Mouse (Mus musculus): ENCODE data around the gene Grid2. TPM values are rescaled to one million over a fixed set of nuclear protein-coding genes. Genes with fewer than 3 reads are reported as not detected.
A peak's percentile ranks its signal among the peaks of the same experiment; 100 is the strongest.

Grid2 gene
- polyA plus RNA-seq, 1 experiment from 2014 or later: 13.4 TPM

DNA sequence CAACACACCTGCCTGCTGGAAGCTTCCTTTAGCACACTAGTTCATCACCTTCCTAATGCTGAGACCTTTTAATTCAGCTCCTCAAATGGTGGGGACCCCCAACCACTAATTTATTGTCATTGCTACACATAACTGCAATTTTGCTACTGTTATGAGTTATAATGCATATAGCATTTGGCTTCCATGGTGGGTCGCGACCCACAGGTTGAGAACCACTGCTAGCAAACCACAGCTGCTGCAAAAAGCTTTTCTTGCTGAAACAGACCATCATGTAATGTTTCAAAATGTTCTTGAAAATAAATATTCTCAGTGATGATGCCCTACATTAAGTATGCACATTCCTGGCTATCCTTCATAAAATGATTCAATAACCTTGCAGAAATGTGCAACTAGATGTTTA is 1024.3 kb downstream of the Grid2 start:
- no peak overlapping the region for H3K4me3 ChIP-seq
- no peaks in the 10 kb centered on the region for H3K27me3 ChIP-seq
- H3K4me2 ChIP-seq: no peak overlapping the region
- 90% methylated on average over 2 of the region's 2 CpGs for WGBS
- H3K4me1 ChIP-seq (replicated peaks): no peaks in the 10 kb centered on the region
- H3K27ac ChIP-seq: no peak overlapping the region
- no peaks in the 10 kb centered on the region for H3K36me3 ChIP-seq
- no peak overlapping the region for H3K9ac ChIP-seq
- no peak for ATAC-seq (ENCODE audit: low FRiP score)
- no peaks in the 10 kb centered on the region for H3K9me3 ChIP-seq

DNA sequence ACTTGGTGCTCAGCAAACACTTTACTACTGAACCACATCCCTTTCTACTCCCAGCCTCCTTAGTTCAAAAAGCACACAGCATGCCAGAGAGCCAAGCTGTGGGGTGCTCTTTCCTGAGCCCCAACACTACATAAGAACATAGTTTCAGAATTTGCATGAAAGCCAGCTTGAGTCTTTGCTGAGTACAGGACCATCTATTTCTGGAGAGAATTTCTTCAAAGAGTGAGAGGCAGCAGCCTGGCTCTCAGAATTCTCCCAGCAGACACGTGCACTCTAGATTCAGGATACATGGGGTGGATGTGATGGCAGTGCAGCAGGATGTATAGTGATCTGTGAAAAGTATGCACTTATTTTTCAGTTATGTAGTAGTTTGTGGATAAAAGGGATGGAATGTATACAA is 1038.1 kb downstream of the Grid2 start:
- Histone ChIP-seq H3K4me1 (replicated peaks) (no peaks in the 10 kb centered on the region), H3K36me3 (no peaks in the 10 kb centered on the region), H3K4me3 (no peak overlapping the region), H3K27me3 (no peaks in the 10 kb centered on the region), H3K9me3 (no peaks in the 10 kb centered on the region), H3K4me2 (no peak overlapping the region), H3K27ac (no peak overlapping the region), H3K9ac (no peak overlapping the region)
- 88% methylated on average over 1 of the region's 1 CpGs for WGBS
- no peak for ATAC-seq (ENCODE audit: low FRiP score)

DNA sequence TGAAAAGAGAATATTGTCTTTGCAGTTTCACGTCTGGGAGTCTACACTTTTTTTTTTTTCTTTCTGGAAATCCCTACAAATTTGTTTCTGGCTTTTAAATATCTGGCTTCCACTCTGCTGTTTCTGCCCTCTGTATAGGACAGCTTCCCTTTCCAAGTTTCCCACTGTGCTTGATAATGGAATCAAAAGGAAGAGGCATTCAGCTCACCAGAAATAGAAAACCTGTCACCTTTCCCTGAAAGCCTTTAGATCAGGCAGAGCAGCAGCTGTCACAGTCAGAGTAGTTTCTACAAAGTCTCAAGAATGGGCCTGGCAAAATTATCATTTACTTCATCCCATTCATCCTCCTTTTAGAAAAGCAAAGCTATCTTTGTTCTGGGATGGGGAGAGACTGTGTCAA is 1042.0 kb downstream of the Grid2 start:
- no peaks in the 10 kb centered on the region for H3K36me3 ChIP-seq
- H3K9ac ChIP-seq: no peak overlapping the region
- no peak overlapping the region for H3K27ac ChIP-seq
- no peaks in the 10 kb centered on the region for H3K9me3 ChIP-seq
- 33% methylated on average over 1 of the region's 1 CpGs for WGBS
- no peaks in the 10 kb centered on the region for H3K4me1 ChIP-seq (replicated peaks)
- no peak overlapping the region for H3K4me2 ChIP-seq
- H3K4me3 ChIP-seq: no peak overlapping the region
- ATAC-seq (ENCODE audit: low FRiP score): no peak
- H3K27me3 ChIP-seq: no peaks in the 10 kb centered on the region

DNA sequence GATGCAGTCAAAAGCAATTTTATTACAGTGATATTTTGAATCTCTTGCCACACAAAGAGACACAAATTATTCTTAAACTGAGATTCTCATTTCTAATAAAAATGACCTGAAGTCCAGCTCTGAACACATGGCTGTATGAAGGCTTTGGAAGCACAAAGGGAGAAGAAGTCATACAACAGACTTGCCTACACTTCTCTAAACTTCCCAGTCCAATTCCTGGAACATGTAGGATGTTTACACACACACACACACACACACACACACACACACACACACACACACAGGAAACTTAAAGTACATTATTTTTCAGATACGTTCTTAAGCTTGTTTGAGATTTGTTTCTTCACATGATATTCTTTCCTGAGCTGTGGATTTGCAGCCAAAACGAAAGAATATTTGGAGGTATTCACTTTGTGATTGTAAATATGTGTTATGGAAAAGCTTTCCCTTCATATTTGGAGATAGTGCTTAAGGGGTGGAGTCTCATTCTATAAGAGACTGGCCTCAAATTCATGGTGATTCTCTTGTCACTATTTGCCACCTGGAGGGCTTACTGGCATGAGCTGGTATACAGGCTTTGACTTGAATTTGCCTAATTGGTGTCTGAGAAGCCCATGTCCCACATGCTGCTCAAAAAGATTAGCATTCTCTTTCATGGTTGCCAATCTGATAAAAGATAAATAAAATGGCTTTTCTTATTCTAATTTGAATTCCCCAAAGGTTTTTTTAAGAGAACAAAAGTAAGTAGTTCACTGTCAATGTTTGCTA is 1049.2 kb downstream of the Grid2 start:
- peaks cover 4% of the 10 kb centered on the region; the same call in 1 of the 2 replicates for H3K4me1 ChIP-seq (replicated peaks)
- no peaks in the 10 kb centered on the region for H3K27me3 ChIP-seq
- H3K4me3 ChIP-seq: no peak overlapping the region
- H3K9me3 ChIP-seq: no peaks in the 10 kb centered on the region
- ATAC-seq (ENCODE audit: low FRiP score): peak; percentile 74; the same call in 1 of the 2 replicates
- H3K9ac ChIP-seq: no peak overlapping the region
- WGBS: 74% methylated on average over 2 of the region's 2 CpGs
- H3K27ac ChIP-seq: no peak overlapping the region
- no peaks in the 10 kb centered on the region for H3K36me3 ChIP-seq
- no peak overlapping the region for H3K4me2 ChIP-seq

DNA sequence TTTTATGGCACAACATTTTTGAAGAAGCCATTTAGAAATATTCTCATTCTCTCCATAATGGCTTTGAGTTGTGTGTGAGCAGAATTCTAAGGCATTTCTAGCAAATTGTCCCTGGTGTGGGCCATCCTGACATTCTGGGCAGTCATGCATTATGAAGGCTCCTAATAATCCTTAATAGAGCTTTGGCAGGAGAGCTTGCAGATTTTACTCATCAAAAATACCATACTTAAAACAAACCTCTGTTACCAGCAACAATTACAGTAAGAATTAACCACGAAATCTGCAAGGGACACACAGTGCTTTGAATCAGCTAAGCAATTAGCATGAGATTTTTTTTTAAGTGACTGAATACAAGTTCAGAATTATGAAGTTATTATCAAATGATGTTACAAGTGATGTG is 1053.0 kb downstream of the Grid2 start:
- Histone ChIP-seq H3K4me2 (no peak overlapping the region), H3K9ac (no peak overlapping the region), H3K4me1 (replicated peaks) (peaks cover 4% of the 10 kb centered on the region; the same call in 1 of the 2 replicates), H3K9me3 (no peaks in the 10 kb centered on the region), H3K4me3 (no peak overlapping the region), H3K27me3 (no peaks in the 10 kb centered on the region), H3K36me3 (no peaks in the 10 kb centered on the region), H3K27ac (no peak overlapping the region)
- 61% methylated on average over 1 of the region's 1 CpGs for WGBS
- ATAC-seq (ENCODE audit: low FRiP score): no peak

DNA sequence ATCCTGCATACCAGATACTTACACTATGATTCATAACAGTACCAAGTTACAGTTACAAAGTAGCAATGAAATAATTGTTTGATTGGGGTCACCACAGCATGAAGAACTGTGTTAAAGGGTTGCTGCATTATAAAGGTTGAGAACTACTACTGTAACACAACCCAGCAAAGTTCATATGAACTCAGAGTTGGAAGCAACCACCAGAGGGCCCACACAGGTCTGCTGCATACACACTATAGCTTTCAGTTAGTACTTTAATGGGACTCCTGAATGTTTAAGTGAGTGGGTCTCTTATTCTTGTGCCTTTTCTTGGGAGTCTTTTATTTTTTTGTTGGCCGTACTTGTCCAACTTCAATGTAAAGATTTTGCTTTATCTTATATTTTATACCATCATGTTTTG is 1057.5 kb downstream of the Grid2 start:
- no peak overlapping the region for H3K4me3 ChIP-seq
- no peaks in the 10 kb centered on the region for H3K36me3 ChIP-seq
- H3K4me1 ChIP-seq (replicated peaks): peaks cover 4% of the 10 kb centered on the region; the same call in 1 of the 2 replicates
- no peak overlapping the region for H3K4me2 ChIP-seq
- H3K27ac ChIP-seq: no peak overlapping the region
- no peak overlapping the region for H3K9ac ChIP-seq
- no peak for ATAC-seq (ENCODE audit: low FRiP score)
- no peaks in the 10 kb centered on the region for H3K27me3 ChIP-seq
- H3K9me3 ChIP-seq: no peaks in the 10 kb centered on the region
- WGBS: 92% methylated on average over 1 of the region's 1 CpGs

DNA sequence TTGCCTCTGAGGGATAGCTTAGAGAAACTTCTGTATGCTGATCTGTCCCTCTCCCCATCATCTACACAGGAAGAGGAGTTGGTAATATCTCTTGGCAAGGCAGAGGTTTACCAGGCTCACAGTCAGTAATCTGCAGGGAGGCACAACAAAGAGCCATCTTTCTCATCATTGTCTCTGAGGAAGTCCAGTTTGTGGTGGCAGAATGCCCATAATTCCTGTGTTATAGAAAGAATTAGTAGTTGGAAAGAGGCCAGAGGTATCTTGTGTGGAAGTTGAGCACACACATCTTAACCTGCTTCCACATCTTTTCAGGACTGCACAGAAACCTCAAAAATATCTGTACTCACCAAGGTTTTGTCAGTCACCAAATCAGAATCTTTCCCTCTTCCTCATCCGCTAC is 1071.3 kb downstream of the Grid2 start:
- Histone ChIP-seq H3K27me3 (no peaks in the 10 kb centered on the region), H3K36me3 (no peaks in the 10 kb centered on the region), H3K4me2 (no peak overlapping the region), H3K4me1 (replicated peaks) (no peaks in the 10 kb centered on the region), H3K9ac (no peak overlapping the region), H3K9me3 (no peaks in the 10 kb centered on the region), H3K4me3 (no peak overlapping the region), H3K27ac (no peak overlapping the region)
- ATAC-seq (ENCODE audit: low FRiP score): no peak
- 94% methylated on average over 1 of the region's 1 CpGs for WGBS

DNA sequence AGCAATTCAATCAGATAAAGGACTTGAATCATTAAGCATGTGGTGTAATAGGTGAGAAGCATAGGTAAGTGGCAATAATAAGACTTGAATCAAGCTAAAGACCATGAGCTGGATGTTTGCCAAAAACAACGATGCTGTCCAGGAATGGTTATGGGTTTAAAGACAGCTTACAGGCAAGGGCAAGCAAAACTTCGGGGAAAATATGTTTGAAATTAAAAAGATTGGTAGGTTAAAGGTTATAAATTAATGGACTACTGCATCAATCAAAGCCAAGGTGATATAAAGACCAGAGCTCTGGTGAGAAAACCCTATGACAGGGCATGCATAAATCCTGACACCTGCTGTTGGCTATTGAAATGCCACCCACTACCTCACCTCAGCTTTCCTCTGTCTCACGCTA is 1072.2 kb downstream of the Grid2 start:
- Histone ChIP-seq H3K9ac (no peak overlapping the region), H3K27ac (no peak overlapping the region), H3K27me3 (no peaks in the 10 kb centered on the region), H3K9me3 (no peaks in the 10 kb centered on the region), H3K4me1 (replicated peaks) (no peaks in the 10 kb centered on the region), H3K4me3 (no peak overlapping the region), H3K4me2 (no peak overlapping the region), H3K36me3 (no peaks in the 10 kb centered on the region)
- WGBS: 70% methylated on average over 3 of the region's 3 CpGs
- ATAC-seq (ENCODE audit: low FRiP score): no peak

DNA sequence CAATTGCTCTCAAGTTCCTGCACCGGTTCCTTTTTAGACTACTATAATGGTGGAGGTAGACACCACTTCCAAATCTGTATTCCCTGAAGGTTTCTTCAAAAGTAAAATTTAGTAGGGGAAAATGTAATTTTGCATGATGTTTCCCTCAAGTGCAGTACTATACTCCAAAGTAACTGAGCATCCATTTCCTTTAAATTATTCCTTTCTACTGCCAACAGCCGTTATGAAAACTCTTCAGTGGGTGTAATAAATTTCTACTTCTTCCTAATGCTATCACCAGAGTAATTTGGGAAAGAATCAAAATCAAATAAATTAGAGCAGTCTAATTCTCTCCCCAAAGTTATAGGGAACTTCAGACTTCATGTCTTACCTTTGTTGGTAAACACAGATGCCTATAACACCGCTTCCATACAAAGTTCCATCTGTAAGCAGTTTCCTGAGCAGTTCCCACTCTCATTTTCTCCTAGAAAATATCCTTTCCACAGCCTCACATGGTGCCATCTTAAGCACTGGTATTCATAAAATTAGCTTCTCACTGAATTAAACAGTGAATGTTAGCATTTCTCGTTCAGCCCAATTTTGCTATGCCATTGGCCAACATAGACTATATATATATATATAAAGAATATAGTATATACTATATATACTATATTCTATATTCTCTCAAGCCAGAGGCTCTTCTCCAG is 1142.9 kb downstream of the Grid2 start:
- H3K36me3 ChIP-seq: no peaks in the 10 kb centered on the region
- H3K4me2 ChIP-seq: no peak overlapping the region
- no peaks in the 10 kb centered on the region for H3K4me1 ChIP-seq (replicated peaks)
- H3K27ac ChIP-seq: no peak overlapping the region
- H3K27me3 ChIP-seq: no peaks in the 10 kb centered on the region
- WGBS: 94% methylated on average over 4 of the region's 4 CpGs
- no peak overlapping the region for H3K4me3 ChIP-seq
- no peak for ATAC-seq (ENCODE audit: low FRiP score)
- H3K9ac ChIP-seq: no peak overlapping the region
- no peaks in the 10 kb centered on the region for H3K9me3 ChIP-seq

DNA sequence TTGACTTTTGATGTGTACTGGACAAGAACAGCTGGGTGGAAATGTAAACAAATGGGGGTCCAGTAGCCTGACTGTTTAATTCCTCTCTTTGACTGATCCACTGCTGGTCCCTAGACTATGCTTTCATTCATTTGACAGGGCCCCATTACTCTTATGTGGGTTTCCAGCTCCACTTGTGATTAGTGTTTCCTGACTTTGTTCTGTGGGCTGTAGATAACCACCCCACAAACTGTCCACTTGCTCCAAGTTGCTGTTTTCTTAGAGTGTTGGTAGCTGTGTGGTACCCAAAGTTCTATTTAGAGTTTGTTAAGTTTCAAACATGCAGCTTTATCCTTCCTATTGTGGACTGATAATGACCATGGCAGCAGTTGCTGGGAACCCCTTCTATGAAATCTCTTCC is 1172.0 kb downstream of the Grid2 start:
- Histone ChIP-seq H3K27ac (no peak overlapping the region), H3K9ac (no peak overlapping the region), H3K9me3 (no peaks in the 10 kb centered on the region), H3K4me3 (no peak overlapping the region), H3K27me3 (no peaks in the 10 kb centered on the region), H3K4me1 (replicated peaks) (no peaks in the 10 kb centered on the region), H3K36me3 (no peaks in the 10 kb centered on the region), H3K4me2 (no peak overlapping the region)
- no peak for ATAC-seq (ENCODE audit: low FRiP score)

DNA sequence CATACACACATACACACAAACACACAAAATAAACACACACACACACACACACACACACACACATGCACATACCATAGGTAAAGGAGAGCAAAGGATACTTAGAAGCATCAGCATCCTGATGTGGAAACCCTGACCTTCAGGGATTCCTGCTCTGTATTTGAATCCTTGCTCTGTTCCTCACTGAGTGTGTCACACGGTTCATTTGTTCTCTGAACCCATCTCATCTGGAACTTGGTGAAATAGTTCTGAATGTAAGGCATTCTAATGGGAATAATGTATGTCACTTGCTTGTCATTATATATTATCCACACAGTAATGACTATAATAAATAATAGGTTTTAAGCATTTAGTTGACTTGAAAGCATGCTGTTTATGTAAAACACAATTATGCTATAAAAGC is 1173.2 kb downstream of the Grid2 start:
- Histone ChIP-seq H3K36me3 (no peaks in the 10 kb centered on the region), H3K9ac (no peak overlapping the region), H3K4me3 (no peak overlapping the region), H3K9me3 (no peaks in the 10 kb centered on the region), H3K27me3 (no peaks in the 10 kb centered on the region), H3K4me2 (no peak overlapping the region), H3K27ac (no peak overlapping the region), H3K4me1 (replicated peaks) (no peaks in the 10 kb centered on the region)
- 38% methylated on average over 1 of the region's 1 CpGs for WGBS
- no peak for ATAC-seq (ENCODE audit: low FRiP score)

DNA sequence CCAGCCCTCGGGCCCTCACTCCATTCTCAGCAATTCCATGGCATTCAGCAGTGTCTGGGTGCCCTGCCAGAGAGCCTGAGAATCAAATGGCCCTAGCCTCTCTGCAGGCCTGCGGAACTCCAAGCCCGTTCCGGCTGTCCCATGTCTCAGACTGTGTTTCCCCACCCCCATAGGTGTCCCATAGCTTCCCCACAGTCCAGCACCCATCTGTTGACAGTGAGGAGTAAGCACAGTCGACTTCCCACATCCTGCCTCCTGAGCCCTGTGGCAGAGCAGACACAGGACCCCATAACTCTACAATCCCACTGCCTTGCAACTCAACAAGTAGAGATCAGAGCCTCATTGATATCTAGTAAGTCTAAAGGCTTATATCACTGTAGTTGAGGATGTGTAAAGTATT is 1192.5 kb downstream of the Grid2 start:
- Histone ChIP-seq H3K4me1 (replicated peaks) (peaks cover 4% of the 10 kb centered on the region; the same call in 1 of the 2 replicates), H3K9ac (no peak overlapping the region), H3K4me3 (no peak overlapping the region), H3K4me2 (no peak overlapping the region), H3K9me3 (no peaks in the 10 kb centered on the region), H3K36me3 (no peaks in the 10 kb centered on the region), H3K27me3 (no peaks in the 10 kb centered on the region), H3K27ac (no peak overlapping the region)
- 82% methylated on average over 5 of the region's 5 CpGs for WGBS
- 0 out of 2 replicates have a peak, but pooled peaks have one; percentile 52 for ATAC-seq (ENCODE audit: low FRiP score)

DNA sequence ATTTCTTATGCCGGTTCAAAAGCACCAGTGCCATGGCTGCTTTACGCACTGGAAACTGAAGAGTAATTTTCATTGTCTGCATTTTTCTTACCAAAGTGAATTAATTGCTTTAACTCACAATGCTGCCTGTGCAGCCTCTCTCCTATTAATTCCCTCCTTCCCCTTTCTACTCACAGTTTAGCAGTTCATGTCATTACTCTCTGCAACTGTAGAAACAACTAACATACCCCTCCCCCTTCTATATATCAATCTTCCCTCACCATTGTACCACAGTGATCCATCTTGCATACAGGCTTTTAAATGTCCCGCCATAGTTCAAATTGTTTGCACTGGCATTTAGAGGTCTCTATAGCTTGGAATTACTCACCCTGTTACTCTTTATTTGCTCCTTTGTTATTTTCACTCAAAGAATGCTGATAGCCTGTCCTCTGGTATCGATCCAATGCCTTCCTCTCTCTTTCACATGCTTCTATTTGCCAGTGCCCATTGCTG is 1193.2 kb downstream of the Grid2 start:
- no peaks in the 10 kb centered on the region for H3K9me3 ChIP-seq
- H3K27ac ChIP-seq: no peak overlapping the region
- ATAC-seq (ENCODE audit: low FRiP score): 0 out of 2 replicates have a peak, but pooled peaks have one; percentile 13
- no peak overlapping the region for H3K4me2 ChIP-seq
- H3K4me1 ChIP-seq (replicated peaks): peaks cover 4% of the 10 kb centered on the region; the same call in 1 of the 2 replicates
- no peaks in the 10 kb centered on the region for H3K36me3 ChIP-seq
- no peak overlapping the region for H3K9ac ChIP-seq
- no peaks in the 10 kb centered on the region for H3K27me3 ChIP-seq
- no peak overlapping the region for H3K4me3 ChIP-seq
- 30% methylated on average over 4 of the region's 4 CpGs for WGBS
